Mouse (Mus musculus): ENCODE data around the gene Spred2. TPM values are rescaled to one million over a fixed set of nuclear protein-coding genes. Genes with fewer than 3 reads are reported as not detected.

The Spred2 gene
- total and polyA plus RNA-seq, 3 experiments = 7.8 to 76.0 (median 25.9) TPM

GRCm38 (mm10) chr11:19955069-19955468 lies 30.9 kb downstream of the Spred2 start:
- H3K9me3 ChIP-seq (replicated peaks; ENCODE audit: insufficient read depth, low read length) = no peaks in the 10 kb centered on the region
- peaks cover 0 to 10% of the 10 kb centered on the region in 2 experiments; a peak in 2 of 4 replicates for H3K4me1 ChIP-seq (ENCODE audit: control insufficient read depth in 1 of 2, insufficient read depth in 2 of 2, low read length in 2 of 2)
- peaks cover 61% of the 10 kb centered on the region for H3K79me2 ChIP-seq (ENCODE audit: control insufficient read depth, insufficient read depth, low read length, poor library complexity)
- H3K27me3 ChIP-seq (ENCODE audit: control insufficient read depth in 1 of 2, insufficient read depth in 2 of 2, low read length in 2 of 2) = no peaks in the 10 kb centered on the region
- TF ChIP-seq ZNF384 (IDR thresholded peaks at IDR 0.05; ENCODE audit: low read depth, low read length) (no peak), RCOR1 (IDR thresholded peaks at IDR 0.05; ENCODE audit: low read depth, low read length) (no peak), TCF12 (IDR thresholded peaks at IDR 0.05; ENCODE audit: low read depth, low read length) (no peak), MAZ (IDR thresholded peaks at IDR 0.05; ENCODE audit: low read depth, low read length) (no peak), ETS1 (IDR thresholded peaks at IDR 0.05; ENCODE audit: low read depth, low read length) (no peak), UBTF (IDR thresholded peaks at IDR 0.05; ENCODE audit: borderline replicate concordance, insufficient read depth, low read depth, low read length) (no peak), E2F4 (IDR thresholded peaks at IDR 0.05; ENCODE audit: borderline replicate concordance, low read depth, low read length) (no peak), CHD1 (IDR thresholded peaks at IDR 0.05; ENCODE audit: low read depth, low read length) (no peak), MAX (IDR thresholded peaks at IDR 0.05; ENCODE audit: low read length) (no peak), ZKSCAN1 (IDR thresholded peaks at IDR 0.05; ENCODE audit: low read depth, low read length) (no peak), POLR2AphosphoS5 (IDR thresholded peaks at IDR 0.05; ENCODE audit: borderline replicate concordance, low read depth, low read length) (no peak), JUND (IDR thresholded peaks at IDR 0.05; ENCODE audit: low read depth, low read length) (no peak), TBP (IDR thresholded peaks at IDR 0.05; ENCODE audit: low read depth, low read length) (no peak), POLR2A (IDR thresholded peaks at IDR 0.05; ENCODE audit: control insufficient read depth in 1 of 2, insufficient read depth in 1 of 2, low read depth in 1 of 2, low read length in 2 of 2, poor library complexity in 1 of 2) (no peak), ZMIZ1 (IDR thresholded peaks at IDR 0.05; ENCODE audit: low read depth, low read length) (no peak), CTCF (IDR thresholded peaks at IDR 0.05 in 2 of 3, conservative IDR thresholded peaks at IDR 0.05 in 1 of 3; ENCODE audit: control insufficient read depth in 1 of 3, insufficient read depth in 1 of 3, low read depth in 2 of 3, low read length in 3 of 3, poor library complexity in 1 of 3, severe bottlenecking in 1 of 3) (no peak), GATA1 (IDR thresholded peaks at IDR 0.05; ENCODE audit: low read depth, low read length) (no peak), MXI1 (IDR thresholded peaks at IDR 0.05; ENCODE audit: low read depth, low read length) (no peak), RAD21 (IDR thresholded peaks at IDR 0.05; ENCODE audit: low read depth, low read length) (no peak), USF1 (IDR thresholded peaks at IDR 0.05; ENCODE audit: low read depth, low read length) (no peak)
- no peak for DNase-seq (ENCODE audit: low read depth, low spot score)
- no peak overlapping the region for H3K9ac ChIP-seq (ENCODE audit: control insufficient read depth, low read depth, low read length, poor library complexity, severe bottlenecking)
- peaks cover 3 to 11% of the 10 kb centered on the region in 2 experiments for H3K36me3 ChIP-seq (ENCODE audit: control insufficient read depth in 1 of 2, insufficient read depth in 2 of 2, low read length in 2 of 2)
- H3K27ac ChIP-seq (ENCODE audit: control insufficient read depth, low read depth, low read length) = no peak overlapping the region
- no peak overlapping the region for H3K4me3 ChIP-seq (ENCODE audit: control insufficient read depth in 1 of 2, insufficient read depth in 1 of 2, low read depth in 2 of 2, low read length in 2 of 2)

GRCm38 (mm10) chr11:19955701-19956100 lies 31.5 kb downstream of the Spred2 start:
- TF ChIP-seq TAL1 (IDR thresholded peaks at IDR 0.05; ENCODE audit: low read length) (no peak), ETS1 (IDR thresholded peaks at IDR 0.05; ENCODE audit: low read depth, low read length) (no peak), SIN3A (IDR thresholded peaks at IDR 0.05; ENCODE audit: low read length) (no peak), USF1 (IDR thresholded peaks at IDR 0.05; ENCODE audit: low read depth, low read length) (no peak), NRF1 (IDR thresholded peaks at IDR 0.05; ENCODE audit: insufficient read depth, low read depth, low read length, poor library complexity, severe bottlenecking) (no peak), CHD1 (IDR thresholded peaks at IDR 0.05; ENCODE audit: low read depth, low read length) (no peak), MAX (IDR thresholded peaks at IDR 0.05; ENCODE audit: low read length) (no peak), MXI1 (IDR thresholded peaks at IDR 0.05; ENCODE audit: low read depth, low read length) (no peak), KAT2A (conservative IDR thresholded peaks at IDR 0.05; ENCODE audit: low read depth, low read length) (no peak), MYC (IDR thresholded peaks at IDR 0.05; ENCODE audit: low read depth, low read length) (no peak), E2F4 (IDR thresholded peaks at IDR 0.05; ENCODE audit: borderline replicate concordance, low read depth, low read length) (no peak), RCOR1 (IDR thresholded peaks at IDR 0.05; ENCODE audit: low read depth, low read length) (no peak), MYB (IDR thresholded peaks at IDR 0.05; ENCODE audit: low read depth, low read length) (no peak)
- H3K36me3 ChIP-seq (ENCODE audit: control insufficient read depth in 1 of 2, insufficient read depth in 2 of 2, low read length in 2 of 2) = peaks cover 3 to 11% of the 10 kb centered on the region in 2 experiments
- no peak for DNase-seq (ENCODE audit: low read depth, low spot score)
- peaks cover 59% of the 10 kb centered on the region for H3K79me2 ChIP-seq (ENCODE audit: control insufficient read depth, insufficient read depth, low read length, poor library complexity)
- H3K9ac ChIP-seq (ENCODE audit: control insufficient read depth, low read depth, low read length, poor library complexity, severe bottlenecking) = no peak overlapping the region
- peaks cover 0 to 10% of the 10 kb centered on the region in 2 experiments; a peak in 2 of 4 replicates for H3K4me1 ChIP-seq (ENCODE audit: control insufficient read depth in 1 of 2, insufficient read depth in 2 of 2, low read length in 2 of 2)
- no peak overlapping the region for H3K4me3 ChIP-seq (ENCODE audit: control insufficient read depth in 1 of 2, insufficient read depth in 1 of 2, low read depth in 2 of 2, low read length in 2 of 2)
- no peak overlapping the region for H3K27ac ChIP-seq (ENCODE audit: control insufficient read depth, low read depth, low read length)
- no peaks in the 10 kb centered on the region for H3K9me3 ChIP-seq (replicated peaks; ENCODE audit: insufficient read depth, low read length)
- H3K27me3 ChIP-seq (ENCODE audit: control insufficient read depth in 1 of 2, insufficient read depth in 2 of 2, low read length in 2 of 2) = no peaks in the 10 kb centered on the region
